Mouse (Mus musculus): ENCODE data around the gene Ak5. TPM values are rescaled to one million over a fixed set of nuclear protein-coding genes. Genes with fewer than 3 reads are reported as not detected.

Gene Ak5
- polyA plus RNA-seq, 1 experiment from 2014 or later: 2.4 TPM

DNA sequence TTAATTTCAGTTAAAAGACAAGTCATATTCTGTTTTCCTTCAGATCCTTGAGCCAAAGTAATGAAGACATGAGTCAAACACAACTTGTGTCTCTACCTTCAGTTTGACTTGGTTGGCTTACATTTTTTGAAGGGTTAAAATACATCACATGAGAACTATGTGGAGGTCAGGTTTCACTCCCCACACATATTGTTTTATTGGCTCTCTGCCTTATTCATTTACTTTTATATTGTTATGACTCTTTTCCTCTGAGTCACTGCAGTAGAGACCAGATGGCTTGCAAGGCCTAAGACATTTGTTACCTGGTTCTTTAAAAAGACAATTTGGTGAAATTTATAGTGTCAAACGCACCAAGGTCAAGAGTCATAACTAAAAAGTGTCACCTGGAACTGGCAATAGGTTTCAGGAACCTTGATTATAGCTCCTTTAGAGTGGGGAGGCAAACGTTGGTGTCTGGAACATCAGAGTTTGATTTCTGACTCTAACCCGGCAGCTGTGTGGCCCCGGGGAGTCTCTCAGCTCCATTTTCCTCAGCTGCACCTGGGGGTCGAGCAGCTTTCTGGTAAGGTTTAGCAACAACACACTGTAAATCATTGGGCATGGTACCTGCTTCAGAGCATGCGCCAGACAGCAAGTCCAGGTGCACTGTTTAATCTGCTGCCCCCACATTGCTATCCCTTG is 145.4 kb downstream of the Ak5 start:
- no peaks in the 10 kb centered on the region for H3K27me3 ChIP-seq (replicated peaks)
- 0 out of 2 replicates have a peak overlapping the region, but pooled peaks have one; percentile 17 for H3K27ac ChIP-seq
- H3K9ac ChIP-seq: no peak overlapping the region
- H3K4me1 ChIP-seq (replicated peaks): no peaks in the 10 kb centered on the region
- WGBS: 25% methylated on average over 6 of the region's 6 CpGs
- peak; percentile 61; the same call in 1 of the 2 replicates for ATAC-seq
- no peak overlapping the region for H3K4me2 ChIP-seq (replicated peaks)
- H3K4me3 ChIP-seq (replicated peaks): no peak overlapping the region
- H3K9me3 ChIP-seq: no peaks in the 10 kb centered on the region
- H3K36me3 ChIP-seq: no peaks in the 10 kb centered on the region

DNA sequence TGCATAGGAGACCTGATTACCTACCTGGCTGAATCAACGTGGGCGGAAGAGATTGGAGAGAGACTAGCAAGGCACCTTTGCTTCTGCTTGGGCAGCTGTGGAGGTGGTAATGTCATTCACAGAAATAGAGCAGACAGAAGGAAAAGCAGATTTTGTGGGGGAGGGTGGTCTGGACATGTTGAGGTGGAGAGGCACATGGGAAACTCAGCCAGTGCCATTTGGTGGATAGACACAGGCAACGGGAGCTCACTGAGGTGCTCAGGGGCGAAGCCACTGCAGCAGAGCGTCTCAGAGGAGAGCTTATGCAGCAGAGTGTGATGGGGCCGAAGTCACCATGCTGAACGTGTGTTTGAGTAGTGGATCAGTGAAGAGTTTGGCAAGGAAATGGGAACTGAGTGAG is 147.1 kb downstream of the Ak5 start:
- H3K4me3 ChIP-seq (replicated peaks): no peak overlapping the region
- no peak overlapping the region for H3K27ac ChIP-seq
- H3K9ac ChIP-seq: no peak overlapping the region
- no peak for ATAC-seq
- no peaks in the 10 kb centered on the region for H3K27me3 ChIP-seq (replicated peaks)
- H3K4me1 ChIP-seq (replicated peaks): no peaks in the 10 kb centered on the region
- no peaks in the 10 kb centered on the region for H3K9me3 ChIP-seq
- H3K36me3 ChIP-seq: no peaks in the 10 kb centered on the region
- 85% methylated on average over 7 of the region's 7 CpGs for WGBS
- no peak overlapping the region for H3K4me2 ChIP-seq (replicated peaks)

DNA sequence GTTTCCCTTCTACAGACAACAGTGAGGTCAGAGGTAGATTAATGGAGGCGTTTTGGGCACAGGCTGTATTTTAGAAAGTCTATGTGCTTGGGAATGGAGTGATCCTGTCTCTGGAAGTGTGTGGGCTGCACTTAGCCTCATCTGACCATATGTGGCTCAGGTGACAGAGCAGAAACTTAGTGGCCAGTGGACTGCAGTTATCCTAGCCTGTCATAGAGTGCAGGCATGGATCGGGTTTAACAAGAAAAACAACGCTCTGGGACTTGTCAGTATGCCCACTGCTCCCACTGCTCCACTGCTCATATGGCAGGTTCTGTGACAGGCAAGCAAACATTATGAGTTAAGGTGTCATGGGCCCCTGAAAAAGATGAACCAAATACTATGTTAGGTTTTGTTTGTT is 148.1 kb downstream of the Ak5 start:
- WGBS: 73% methylated on average over 3 of the region's 3 CpGs
- no peak overlapping the region for H3K27ac ChIP-seq
- no peak overlapping the region for H3K4me2 ChIP-seq (replicated peaks)
- no peak for ATAC-seq
- H3K36me3 ChIP-seq: no peaks in the 10 kb centered on the region
- no peaks in the 10 kb centered on the region for H3K4me1 ChIP-seq (replicated peaks)
- H3K27me3 ChIP-seq (replicated peaks): no peaks in the 10 kb centered on the region
- H3K9me3 ChIP-seq: no peaks in the 10 kb centered on the region
- H3K4me3 ChIP-seq (replicated peaks): no peak overlapping the region
- no peak overlapping the region for H3K9ac ChIP-seq

DNA sequence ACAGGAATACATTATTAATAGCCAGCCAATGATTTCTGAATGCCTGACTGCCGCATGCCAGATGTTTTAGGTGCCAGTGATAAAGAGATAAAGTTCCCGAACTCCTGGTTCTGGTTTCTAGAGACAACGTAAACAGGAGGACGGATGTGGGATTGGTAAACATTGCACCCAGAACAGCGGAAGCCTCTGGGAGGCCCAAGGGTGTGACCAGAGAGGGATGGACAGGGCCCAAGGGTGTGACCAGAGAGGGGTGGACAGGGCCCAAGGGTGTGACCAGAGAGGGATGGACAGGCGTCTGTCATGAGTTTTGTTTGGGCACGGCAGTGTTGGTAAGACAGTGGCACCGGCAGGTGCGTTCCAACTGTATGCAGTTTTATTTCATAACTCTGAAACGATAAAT is 148.6 kb downstream of the Ak5 start:
- H3K9me3 ChIP-seq: no peaks in the 10 kb centered on the region
- H3K9ac ChIP-seq: no peak overlapping the region
- H3K36me3 ChIP-seq: no peaks in the 10 kb centered on the region
- H3K4me1 ChIP-seq (replicated peaks): no peaks in the 10 kb centered on the region
- no peak overlapping the region for H3K4me2 ChIP-seq (replicated peaks)
- ATAC-seq: no peak
- H3K27ac ChIP-seq: no peak overlapping the region
- WGBS: 70% methylated on average over 10 of the region's 10 CpGs
- H3K4me3 ChIP-seq (replicated peaks): no peak overlapping the region
- no peaks in the 10 kb centered on the region for H3K27me3 ChIP-seq (replicated peaks)

DNA sequence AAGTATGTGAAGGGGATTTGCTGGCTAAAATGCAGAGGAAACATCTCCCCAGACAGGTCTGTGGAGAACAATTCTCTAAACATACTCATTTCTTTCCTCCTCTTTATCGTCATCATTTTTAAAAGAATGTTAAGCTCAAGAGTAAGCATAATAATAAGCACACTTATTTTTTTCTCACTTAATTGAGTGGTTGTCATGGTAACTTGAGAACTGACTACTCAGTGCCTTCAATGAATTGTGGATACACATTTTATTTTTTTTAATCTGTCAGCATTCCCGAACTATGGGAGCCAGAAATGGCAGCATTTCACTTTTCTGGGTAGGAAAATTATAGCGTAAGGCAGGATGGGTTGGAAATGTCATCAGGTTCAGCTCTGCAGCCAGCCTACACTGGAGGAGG is 151.6 kb downstream of the Ak5 start:
- no peaks in the 10 kb centered on the region for H3K4me1 ChIP-seq (replicated peaks)
- H3K36me3 ChIP-seq: no peaks in the 10 kb centered on the region
- H3K4me2 ChIP-seq (replicated peaks): no peak overlapping the region
- H3K27me3 ChIP-seq (replicated peaks): no peaks in the 10 kb centered on the region
- H3K4me3 ChIP-seq (replicated peaks): no peak overlapping the region
- no peak for ATAC-seq
- H3K9me3 ChIP-seq: no peaks in the 10 kb centered on the region
- no peak overlapping the region for H3K27ac ChIP-seq
- WGBS: 67% methylated on average over 3 of the region's 3 CpGs
- H3K9ac ChIP-seq: no peak overlapping the region

DNA sequence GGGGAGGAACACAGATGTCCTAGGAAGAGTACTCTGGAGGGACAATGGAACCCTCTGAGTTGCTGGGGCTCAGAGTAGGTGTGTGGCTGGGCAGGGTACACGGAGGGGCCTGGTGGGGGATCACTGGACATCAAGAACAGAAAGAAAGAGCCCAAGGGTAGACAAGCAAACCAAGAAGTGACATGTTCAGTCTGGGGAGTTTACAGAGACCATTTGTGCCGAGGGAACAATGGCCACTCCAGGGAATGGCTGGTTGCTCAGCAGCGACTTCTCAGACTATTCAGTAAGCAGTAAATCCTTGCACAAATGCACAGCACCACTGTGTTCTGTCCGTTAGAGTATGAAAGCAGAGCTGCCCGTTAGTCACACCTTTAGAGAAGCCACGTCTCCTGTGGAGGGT is 152.2 kb downstream of the Ak5 start:
- Histone ChIP-seq H3K27ac (no peak overlapping the region), H3K4me1 (replicated peaks) (no peaks in the 10 kb centered on the region), H3K9ac (no peak overlapping the region), H3K9me3 (no peaks in the 10 kb centered on the region), H3K27me3 (replicated peaks) (no peaks in the 10 kb centered on the region), H3K4me2 (replicated peaks) (no peak overlapping the region), H3K4me3 (replicated peaks) (no peak overlapping the region), H3K36me3 (no peaks in the 10 kb centered on the region)
- no peak for ATAC-seq
- 81% methylated on average over 6 of the region's 6 CpGs for WGBS

DNA sequence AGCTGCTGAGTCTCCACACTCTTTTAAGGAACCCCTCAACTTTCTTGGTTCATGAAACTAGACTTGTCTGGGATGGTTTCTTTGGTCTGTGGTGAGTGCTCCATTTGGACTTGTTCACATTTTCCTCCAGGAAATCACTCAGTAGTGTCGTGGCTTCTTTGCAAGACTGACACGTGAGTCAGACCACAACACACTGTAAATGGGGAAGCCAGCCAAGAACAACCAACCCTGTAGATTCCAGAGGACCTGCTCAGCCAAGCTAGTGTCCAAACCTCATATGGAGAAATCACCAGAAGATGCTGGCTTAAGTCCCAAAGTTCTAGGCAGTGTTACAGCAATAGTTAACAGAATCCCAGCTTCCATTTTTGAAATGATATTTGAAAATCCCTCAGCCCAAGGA is 155.6 kb downstream of the Ak5 start:
- no peak for ATAC-seq
- H3K4me2 ChIP-seq (replicated peaks): no peak overlapping the region
- H3K9ac ChIP-seq: no peak overlapping the region
- H3K27ac ChIP-seq: no peak overlapping the region
- H3K4me3 ChIP-seq (replicated peaks): no peak overlapping the region
- no peaks in the 10 kb centered on the region for H3K4me1 ChIP-seq (replicated peaks)
- H3K36me3 ChIP-seq: no peaks in the 10 kb centered on the region
- H3K9me3 ChIP-seq: no peaks in the 10 kb centered on the region
- 62% methylated on average over 2 of the region's 2 CpGs for WGBS
- H3K27me3 ChIP-seq (replicated peaks): no peaks in the 10 kb centered on the region

DNA sequence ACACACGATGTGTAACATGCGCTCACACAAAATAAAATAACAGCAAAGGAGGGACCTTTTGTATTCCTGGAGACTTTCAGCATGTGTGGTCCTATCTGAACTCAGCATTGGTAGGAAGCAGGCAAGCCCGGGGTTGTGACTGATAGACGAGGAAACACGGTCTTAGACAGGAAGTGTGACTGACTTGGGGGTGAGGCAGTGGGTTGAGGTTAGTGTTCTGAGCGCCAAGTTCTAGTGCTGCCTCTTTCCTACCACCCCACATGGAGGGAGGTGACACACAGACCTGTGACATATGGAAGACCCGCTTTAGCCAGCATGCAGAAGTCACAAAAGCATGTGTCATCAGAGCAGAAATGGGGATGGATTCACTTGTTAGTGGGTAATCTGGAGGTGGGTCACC is 158.9 kb downstream of the Ak5 start:
- Histone ChIP-seq H3K36me3 (no peaks in the 10 kb centered on the region), H3K4me1 (replicated peaks) (no peaks in the 10 kb centered on the region), H3K9ac (no peak overlapping the region), H3K27ac (no peak overlapping the region), H3K4me3 (replicated peaks) (no peak overlapping the region), H3K27me3 (replicated peaks) (no peaks in the 10 kb centered on the region), H3K4me2 (replicated peaks) (no peak overlapping the region), H3K9me3 (no peaks in the 10 kb centered on the region)
- ATAC-seq: no peak
- 77% methylated on average over 7 of the region's 7 CpGs for WGBS

DNA sequence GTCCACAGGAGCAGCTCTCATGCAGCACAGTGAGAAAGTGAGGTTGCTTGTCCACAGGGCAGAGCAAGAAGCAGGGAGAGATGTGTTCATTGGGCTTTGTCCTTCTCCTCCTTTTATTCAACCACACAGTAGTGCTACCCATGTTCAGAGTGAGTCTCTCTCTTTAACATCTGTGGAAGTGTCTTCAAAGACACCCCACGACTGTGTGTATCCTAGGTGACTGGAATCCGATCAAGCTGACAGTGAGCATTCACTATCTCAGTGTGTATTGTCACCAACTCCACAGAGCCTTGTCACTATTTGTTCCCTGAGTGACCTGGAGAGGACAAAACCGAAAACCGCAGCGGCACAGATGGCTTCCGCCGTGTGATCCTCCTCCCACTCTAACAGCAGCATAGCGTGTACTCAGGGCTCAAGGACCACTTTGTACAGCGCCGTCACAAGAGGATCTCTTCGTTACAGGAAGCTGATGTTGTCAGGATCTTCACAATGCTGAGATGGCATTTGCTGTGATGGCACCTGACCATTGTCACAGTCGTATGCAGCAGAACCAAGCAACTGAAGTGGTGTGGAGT is 159.7 kb downstream of the Ak5 start:
- H3K4me1 ChIP-seq (replicated peaks): no peaks in the 10 kb centered on the region
- WGBS: 89% methylated on average over 12 of the region's 12 CpGs
- ATAC-seq: no peak

DNA sequence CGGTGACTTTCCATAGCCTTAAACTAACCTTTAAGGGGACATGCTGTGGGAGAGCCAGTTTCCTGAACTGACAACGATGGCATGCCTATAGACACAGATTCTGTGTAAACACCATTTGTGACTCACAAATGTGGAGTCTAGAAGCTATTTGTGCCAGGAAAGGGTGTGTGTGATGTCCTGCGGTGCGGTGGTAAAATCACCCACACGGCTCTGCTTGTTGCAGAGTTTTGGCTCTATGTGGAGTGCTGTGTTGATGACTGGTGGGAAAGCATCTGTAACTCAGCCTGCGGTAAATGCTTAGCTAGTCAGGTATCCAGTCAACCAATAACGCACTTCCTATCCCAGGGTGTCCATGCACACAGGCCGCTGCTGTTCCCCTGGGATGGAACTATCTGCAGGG is 160.3 kb downstream of the Ak5 start:
- no peaks in the 10 kb centered on the region for H3K36me3 ChIP-seq
- no peak overlapping the region for H3K27ac ChIP-seq
- no peak overlapping the region for H3K4me2 ChIP-seq (replicated peaks)
- no peak overlapping the region for H3K4me3 ChIP-seq (replicated peaks)
- no peak overlapping the region for H3K9ac ChIP-seq
- ATAC-seq: no peak
- H3K9me3 ChIP-seq: no peaks in the 10 kb centered on the region
- H3K4me1 ChIP-seq (replicated peaks): no peaks in the 10 kb centered on the region
- WGBS: 80% methylated on average over 8 of the region's 8 CpGs
- no peaks in the 10 kb centered on the region for H3K27me3 ChIP-seq (replicated peaks)

More for the DNA sequence above, 159.7 kb downstream of the Ak5 start:
- no peak overlapping the region for H3K4me3 ChIP-seq (replicated peaks)
- no peak overlapping the region for H3K27ac ChIP-seq
- no peak overlapping the region for H3K9ac ChIP-seq
- no peak overlapping the region for H3K4me2 ChIP-seq (replicated peaks)
- no peaks in the 10 kb centered on the region for H3K9me3 ChIP-seq
- no peaks in the 10 kb centered on the region for H3K36me3 ChIP-seq
- no peaks in the 10 kb centered on the region for H3K27me3 ChIP-seq (replicated peaks)

DNA sequence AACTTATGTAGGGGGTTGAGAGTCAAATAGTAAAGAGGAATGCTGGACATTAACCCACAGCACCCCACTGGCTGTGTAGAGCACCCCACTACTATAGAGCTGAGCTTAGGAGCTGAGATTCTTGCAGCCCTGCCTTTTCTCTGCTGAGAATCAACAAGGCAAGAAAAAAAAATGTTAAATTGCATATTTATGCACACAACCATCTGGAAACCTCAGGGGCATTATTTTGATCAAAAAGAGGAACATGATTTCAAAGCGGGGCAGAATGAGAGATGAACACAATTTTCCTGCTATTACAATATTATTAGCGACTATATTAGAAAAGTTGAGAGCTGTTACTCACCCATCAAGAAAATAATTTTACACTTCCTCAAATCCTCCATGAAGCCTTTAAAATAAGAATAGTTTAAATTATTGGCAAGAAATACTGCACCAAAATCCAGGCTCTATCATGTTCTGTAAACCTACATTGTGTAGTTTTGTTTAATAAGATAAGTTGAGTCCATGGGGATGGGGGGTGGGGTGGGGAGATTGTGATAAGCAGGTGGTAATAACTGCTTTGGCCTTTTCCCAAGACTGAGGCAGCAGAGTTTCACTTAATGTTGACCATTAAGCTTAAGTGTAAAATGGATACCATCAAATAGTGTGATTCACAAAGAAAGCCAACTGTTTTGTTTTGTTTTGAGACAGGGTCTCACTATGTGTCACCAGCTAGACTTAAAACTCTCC is 169.0 kb downstream of the Ak5 start:
- Histone ChIP-seq H3K4me2 (replicated peaks) (no peak overlapping the region), H3K27ac (no peak overlapping the region), H3K9me3 (no peaks in the 10 kb centered on the region), H3K27me3 (replicated peaks) (no peaks in the 10 kb centered on the region), H3K9ac (no peak overlapping the region), H3K4me3 (replicated peaks) (no peak overlapping the region), H3K4me1 (replicated peaks) (peaks cover 6% of the 10 kb centered on the region; the same call in 1 of the 2 replicates), H3K36me3 (no peaks in the 10 kb centered on the region)
- no peak for ATAC-seq
- WGBS: 83% methylated on average over 2 of the region's 2 CpGs

DNA sequence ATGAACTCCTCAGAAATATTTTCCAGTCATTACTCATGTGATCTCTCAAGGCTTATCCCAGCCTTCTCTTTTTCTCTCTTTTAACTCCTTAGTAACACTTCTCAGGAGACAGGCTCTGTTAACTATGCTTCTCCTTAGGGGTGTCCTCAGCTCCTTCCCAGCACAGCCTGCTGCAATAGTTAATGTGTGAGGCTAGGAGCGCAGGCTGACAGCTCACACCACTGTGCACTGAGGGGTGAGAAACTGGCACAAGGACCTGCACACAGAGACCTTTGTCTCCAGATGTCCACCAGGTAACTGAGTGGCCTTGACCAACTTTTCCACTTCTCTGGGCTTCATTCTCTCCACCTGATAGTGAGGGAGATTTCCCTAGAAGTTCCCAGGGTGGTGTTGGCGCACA is 170.3 kb downstream of the Ak5 start:
- no peaks in the 10 kb centered on the region for H3K27me3 ChIP-seq (replicated peaks)
- peak; percentile 51; the same call in 1 of the 2 replicates for ATAC-seq
- no peak overlapping the region for H3K4me2 ChIP-seq (replicated peaks)
- no peaks in the 10 kb centered on the region for H3K36me3 ChIP-seq
- H3K4me1 ChIP-seq (replicated peaks): peaks cover 6% of the 10 kb centered on the region; the same call in 1 of the 2 replicates
- H3K9me3 ChIP-seq: no peaks in the 10 kb centered on the region
- 87% methylated on average over 2 of the region's 2 CpGs for WGBS
- no peak overlapping the region for H3K4me3 ChIP-seq (replicated peaks)
- no peak overlapping the region for H3K27ac ChIP-seq
- H3K9ac ChIP-seq: no peak overlapping the region
